Mouse (Mus musculus): ENCODE results near the gene Alg13. TPM values are rescaled to one million over a fixed set of nuclear protein-coding genes. Genes with fewer than 3 reads are reported as not detected.

The Alg13 gene
- 13.7 and 16.5 TPM in 2 replicates for polyA plus RNA-seq (2012; rRNA removed)

GRCm38 (mm10) chrX:144317548-144318163 lies at the start of gene Alg13:
Gene Alg13, plus strand, starts transcription at chrX:144317804.

Other genes with a start within 250 kb of the Alg13 start
- gene A730046J19Rik, start 164.1 kb upstream of the Alg13 start, polyA plus RNA-seq (2012; rRNA removed), result 0.27 and 0.36 TPM in 2 replicates
- 0.03 TPM in 1 of 2 replicates, not detected in the other for gene Trpc5os, start 138.8 kb downstream of the Alg13 start, polyA plus RNA-seq (2012; rRNA removed)

Data from central nervous system, embryonic 18 days (tissue).